Mouse (Mus musculus) neural tube, embryonic 15.5 days (tissue): ENCODE results near the gene Klc1. TPM values are rescaled to one million over a fixed set of nuclear protein-coding genes. Genes with fewer than 3 reads are reported as not detected.
A peak's percentile ranks its signal among the peaks of the same experiment; 100 is the strongest.
"Not testable (repeated sequence)": the region's sequence is repeated elsewhere in the genome, so short reads cannot be mapped to it uniquely, and the experiment has no call there.

Source experiments
- ATAC-seq: fragments of 200-750 bp; cut with Nextera tagmentation; 2 replicates; pipeline ENCODE4 v1.8.0; 2017; ENCODE audit warnings: mild to moderate bottlenecking, moderate TSS enrichment, moderate library complexity; ENCODE audit not compliant: low FRiP score
- H3K27ac ChIP-seq: fragments of 300-500 bp; sonication (generic); replicated peaks from 2 replicates; pipeline ENCODE4 v1.5.1; 2015; ENCODE audit warnings: mild to moderate bottlenecking, inconsistent platforms
- H3K27me3 ChIP-seq: fragments of 300-500 bp; sonication (generic); replicated peaks from 2 replicates; pipeline ENCODE4 v1.6.1; 2015; ENCODE audit warnings: inconsistent platforms
- H3K36me3 ChIP-seq: fragments of 300-500 bp; sonication (generic); 2 replicates; pipeline ENCODE4 v1.6.1; 2015; ENCODE audit warnings: inconsistent platforms
- H3K4me1 ChIP-seq: fragments of 300-500 bp; sonication (generic); 2 replicates; pipeline ENCODE4 v1.6.1; 2015; ENCODE audit warnings: inconsistent platforms
- H3K4me2 ChIP-seq: fragments of 300-500 bp; sonication (generic); 2 replicates; pipeline ENCODE4 v1.6.1; 2015; ENCODE audit warnings: inconsistent platforms, mild to moderate bottlenecking, moderate library complexity
- H3K4me3 ChIP-seq: fragments of 300-500 bp; sonication (generic); replicated peaks from 2 replicates; pipeline ENCODE4 v1.5.1; 2015; ENCODE audit warnings: mild to moderate bottlenecking, inconsistent platforms
- H3K9ac ChIP-seq: fragments of 300-500 bp; sonication (generic); replicated peaks from 2 replicates; pipeline ENCODE4 v1.6.1; 2015; ENCODE audit warnings: mild to moderate bottlenecking, inconsistent platforms
- H3K9me3 ChIP-seq: fragments of 300-500 bp; sonication (generic); replicated peaks from 2 replicates; pipeline ENCODE4 v1.6.1; 2016; ENCODE audit warnings: inconsistent platforms
- WGBS: fragments of 180-500 bp; shearing (Covaris S2); methylation state at CpG from one replicate; pipeline ENCODE4 v1.1.7; 2015; ENCODE audit warnings: mixed read lengths; 5-methylcytosine and 5-hydroxymethylcytosine counted together
- polyA plus RNA-seq: library from polyadenylated mRNA; unstranded; fragments of >200 nt; fragmentation: Nextera tagmentation; extraction: Ambion mirVana; gene quantifications from 2 replicates; pipeline ENCODE4 v1.2.1, GENCODE M21; 2015

Gene Klc1
- polyA plus RNA-seq, 1 experiment from 2014 or later, result 568 TPM

DNA sequence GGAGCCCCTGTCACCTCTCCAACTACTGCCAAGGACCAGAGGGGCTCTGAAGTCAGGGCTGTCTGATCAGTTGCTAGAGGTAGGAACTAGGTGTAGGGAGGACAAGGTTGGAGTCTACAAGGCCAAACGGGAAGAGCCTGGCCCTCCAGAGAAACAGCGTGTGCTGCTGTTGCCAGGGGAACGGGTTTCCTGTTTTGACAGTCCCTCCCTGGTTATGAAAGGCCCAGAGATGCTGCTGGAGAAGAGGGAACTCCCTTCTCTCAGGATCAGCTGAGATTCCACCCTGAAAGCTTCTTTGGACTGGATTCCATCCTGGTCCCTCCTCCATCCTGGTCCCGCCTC, 32.6 kb upstream of the Klc1 start:
- H3K9me3 ChIP-seq, result no peaks in the 10 kb centered on the region
- H3K27ac ChIP-seq, result peak overlapping the region; percentile 18
- H3K4me1 ChIP-seq, result no peaks in the 10 kb centered on the region
- 73% methylated on average over 4 of the region's 4 CpGs for WGBS
- no peaks in the 10 kb centered on the region for H3K27me3 ChIP-seq
- H3K4me3 ChIP-seq, result no peak overlapping the region
- no peak overlapping the region for H3K9ac ChIP-seq
- peaks cover 31% of the 10 kb centered on the region for H3K36me3 ChIP-seq
- no peak for ATAC-seq
- H3K4me2 ChIP-seq, result no peak overlapping the region

DNA sequence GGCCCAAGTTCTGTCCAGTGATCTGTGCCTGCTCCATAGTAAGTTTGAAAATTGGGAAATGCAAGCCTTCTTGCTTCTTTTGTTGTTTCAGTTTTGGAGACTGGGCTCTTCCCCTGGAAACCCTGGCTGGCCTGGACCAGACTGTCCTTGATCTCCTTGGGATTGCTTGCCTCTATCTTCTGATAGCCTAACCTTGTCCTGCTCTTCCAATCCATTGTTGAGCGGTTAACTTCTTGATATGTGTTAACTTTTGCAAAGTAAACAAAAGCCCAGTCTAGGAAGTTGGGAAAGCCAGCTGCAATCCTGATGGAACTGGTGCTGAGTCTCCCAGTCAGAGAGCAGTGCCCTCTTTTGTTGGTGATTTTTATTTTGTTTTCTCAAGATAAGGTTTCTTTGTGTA, 30.7 kb upstream of the Klc1 start:
- Histone ChIP-seq H3K4me1 (peaks cover 11% of the 10 kb centered on the region), H3K9ac (no peak overlapping the region), H3K4me2 (no peak overlapping the region), H3K27ac (no peak overlapping the region), H3K36me3 (peaks cover 31% of the 10 kb centered on the region), H3K9me3 (no peaks in the 10 kb centered on the region), H3K27me3 (no peaks in the 10 kb centered on the region), H3K4me3 (no peak overlapping the region)
- ATAC-seq, result no peak
- WGBS, result 92% methylated on average over 1 of the region's 1 CpGs

DNA sequence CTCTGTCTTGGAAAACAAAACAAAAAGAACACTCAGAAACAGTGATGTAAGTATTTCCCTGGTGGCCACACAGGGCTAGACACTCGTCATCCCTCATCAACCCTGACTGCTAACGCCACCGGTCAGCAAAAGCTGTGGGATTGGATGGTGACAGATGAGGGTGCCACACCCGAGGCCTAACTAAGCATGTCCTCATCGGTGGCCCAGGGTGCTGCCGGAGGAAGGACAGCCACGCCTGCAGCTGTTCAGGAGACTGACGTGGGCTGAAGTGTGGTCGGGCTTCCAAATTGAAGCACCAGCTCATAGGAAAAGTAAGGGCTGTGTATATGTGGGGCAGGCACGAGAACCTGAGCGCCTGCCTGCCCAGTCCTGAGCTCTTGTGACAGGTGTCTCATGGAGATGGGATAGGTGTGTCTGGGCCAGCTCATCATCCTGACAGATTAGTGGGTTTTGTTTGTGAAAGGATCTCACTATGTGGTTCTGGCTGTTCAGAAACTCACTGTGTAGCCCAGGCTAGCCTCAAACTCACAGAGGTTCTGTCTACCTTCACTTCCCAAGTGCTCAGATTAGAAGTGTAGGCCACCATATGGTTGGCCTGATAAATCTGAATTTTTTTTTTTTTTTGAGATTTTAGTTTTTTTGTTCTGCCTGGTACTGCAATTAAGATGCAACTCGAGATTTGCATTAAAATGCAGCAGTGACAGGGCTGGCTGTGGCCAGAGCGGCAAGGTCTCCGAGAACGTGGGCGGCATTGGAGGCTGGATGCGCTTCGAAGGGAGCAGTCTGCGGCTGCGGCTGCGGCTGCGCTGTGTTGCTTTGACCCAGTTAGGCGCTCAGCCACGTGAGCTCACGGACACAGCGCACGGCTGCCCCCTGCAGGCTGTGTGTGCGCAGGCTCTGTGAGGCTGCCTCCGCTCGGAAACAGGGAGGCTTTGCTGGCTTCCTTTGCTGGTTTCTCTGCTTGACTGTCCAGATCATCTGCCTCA, 26.5 kb upstream of the Klc1 start:
- Histone ChIP-seq H3K4me3 (peak overlapping the region; percentile 20; the same call in 1 of the 2 replicates), H3K9ac (peak overlapping the region; percentile 24; the same call in 1 of the 2 replicates), H3K4me1 (peaks cover 13% of the 10 kb centered on the region), H3K27ac (peak overlapping the region; percentile 67), H3K4me2 (peak overlapping the region; percentile 46), H3K27me3 (no peaks in the 10 kb centered on the region), H3K9me3 (no peaks in the 10 kb centered on the region), H3K36me3 (peaks cover 10% of the 10 kb centered on the region)
- WGBS, result 32% methylated on average over 30 of the region's 30 CpGs
- peak; percentile 91 for ATAC-seq

DNA sequence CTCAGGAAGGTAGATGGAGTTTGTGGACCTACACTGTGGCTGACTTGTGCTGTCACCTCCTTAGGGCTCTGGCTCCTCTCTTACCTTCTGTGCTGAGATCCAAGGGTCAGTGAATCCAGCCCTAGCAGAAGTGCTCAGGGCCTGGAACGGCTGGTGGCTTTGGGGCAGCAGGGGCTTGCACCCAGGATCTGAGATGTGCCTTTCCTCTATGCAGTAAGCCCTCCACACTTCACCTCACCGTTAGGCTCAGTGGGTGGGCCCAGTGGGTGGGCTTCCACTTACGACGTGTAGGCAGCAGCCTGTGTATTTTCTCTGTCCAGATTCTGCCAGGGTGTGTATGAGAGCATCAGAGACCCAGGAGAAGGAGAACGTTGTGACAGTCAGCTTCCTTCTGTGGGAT, 25.7 kb upstream of the Klc1 start:
- Histone ChIP-seq H3K27me3 (no peaks in the 10 kb centered on the region), H3K4me2 (peak overlapping the region; percentile 46), H3K4me3 (no peak overlapping the region), H3K27ac (peak overlapping the region; percentile 67), H3K9me3 (no peaks in the 10 kb centered on the region), H3K9ac (no peak overlapping the region; the same call in 1 of the 2 replicates), H3K36me3 (peaks cover 8% of the 10 kb centered on the region), H3K4me1 (peaks cover 13% of the 10 kb centered on the region)
- 41% methylated on average over 5 of the region's 5 CpGs for WGBS
- peak; percentile 42 for ATAC-seq

DNA sequence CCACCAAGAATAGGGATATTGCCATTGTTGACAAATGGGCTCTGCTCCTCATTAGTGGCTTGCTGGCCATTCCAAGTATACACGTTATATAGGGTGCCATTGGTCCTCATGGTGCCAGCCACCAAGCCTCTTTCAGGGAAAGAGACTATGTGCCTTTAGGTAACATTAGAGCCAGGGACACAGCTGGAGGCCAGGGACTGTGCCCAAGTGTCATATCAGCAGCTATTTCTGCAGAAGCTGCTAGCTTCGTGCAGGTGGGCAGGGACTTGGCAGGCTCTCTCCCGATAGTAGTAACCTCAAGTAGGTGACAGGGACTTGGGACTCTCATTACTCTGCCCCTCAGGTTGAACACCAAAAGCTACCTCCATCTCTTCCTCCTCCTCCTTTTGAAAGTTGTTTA, 23.7 kb upstream of the Klc1 start:
- H3K36me3 ChIP-seq, result peaks cover 1% of the 10 kb centered on the region
- WGBS, result 93% methylated on average over 3 of the region's 3 CpGs
- H3K27ac ChIP-seq, result no peak overlapping the region
- peaks cover 13% of the 10 kb centered on the region for H3K4me1 ChIP-seq
- ATAC-seq, result no peak
- no peak overlapping the region for H3K4me3 ChIP-seq
- H3K9ac ChIP-seq, result no peak overlapping the region
- H3K27me3 ChIP-seq, result no peaks in the 10 kb centered on the region
- H3K9me3 ChIP-seq, result no peaks in the 10 kb centered on the region
- H3K4me2 ChIP-seq, result no peak overlapping the region

DNA sequence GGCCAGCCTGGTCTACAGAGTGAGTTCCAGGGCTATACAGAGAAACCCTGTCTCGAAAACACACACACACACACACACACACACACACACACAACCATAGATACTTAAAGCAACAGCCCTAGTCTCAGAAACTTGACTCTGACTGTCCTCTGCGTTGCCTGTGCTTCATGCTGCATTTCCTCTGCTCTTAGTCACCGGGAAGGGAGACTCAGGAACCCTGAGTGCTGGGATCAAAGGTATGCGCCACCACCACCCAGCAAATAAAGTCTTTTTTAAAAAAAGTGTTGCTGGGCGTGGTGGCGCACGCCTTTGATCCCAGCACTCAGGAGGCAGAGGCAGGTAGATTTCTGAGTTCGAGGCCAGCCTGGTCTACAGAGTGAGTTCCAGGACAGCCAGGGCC, 22.0 kb upstream of the Klc1 start:
- ATAC-seq, H3K27me3 ChIP-seq, H3K36me3 ChIP-seq, H3K4me3 ChIP-seq, H3K27ac ChIP-seq, H3K4me2 ChIP-seq, H3K9ac ChIP-seq, H3K9me3 ChIP-seq: not testable (repeated sequence)
- 92% methylated on average over 8 of the region's 8 CpGs for WGBS
- peaks cover 13% of the 10 kb centered on the region for H3K4me1 ChIP-seq

DNA sequence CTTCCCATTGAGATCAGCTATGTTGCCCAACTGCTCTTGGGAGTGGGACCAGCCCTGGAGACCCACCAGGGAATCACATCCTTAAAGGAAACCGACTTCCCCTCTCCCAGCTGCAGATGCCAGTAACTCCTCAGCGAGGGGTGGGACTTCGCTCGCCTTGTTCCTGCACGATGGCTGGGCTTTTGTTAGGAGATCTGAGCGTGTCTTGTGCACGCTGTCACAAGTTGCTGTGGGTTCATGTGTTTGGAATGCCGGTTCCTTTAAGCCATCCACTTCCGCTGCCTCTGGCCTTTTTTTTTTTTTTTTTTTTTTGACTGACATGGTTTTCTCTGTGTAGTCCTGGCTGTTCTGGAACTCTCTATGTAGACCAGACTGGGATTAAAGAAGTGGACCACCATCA, 21.3 kb upstream of the Klc1 start:
- no peak overlapping the region for H3K4me3 ChIP-seq
- no peaks in the 10 kb centered on the region for H3K9me3 ChIP-seq
- H3K36me3 ChIP-seq, result no peaks in the 10 kb centered on the region
- no peak for ATAC-seq
- WGBS, result 59% methylated on average over 9 of the region's 9 CpGs
- H3K4me1 ChIP-seq, result peaks cover 8% of the 10 kb centered on the region
- no peak overlapping the region for H3K27ac ChIP-seq
- H3K9ac ChIP-seq, result no peak overlapping the region
- no peaks in the 10 kb centered on the region for H3K27me3 ChIP-seq
- H3K4me2 ChIP-seq, result no peak overlapping the region

DNA sequence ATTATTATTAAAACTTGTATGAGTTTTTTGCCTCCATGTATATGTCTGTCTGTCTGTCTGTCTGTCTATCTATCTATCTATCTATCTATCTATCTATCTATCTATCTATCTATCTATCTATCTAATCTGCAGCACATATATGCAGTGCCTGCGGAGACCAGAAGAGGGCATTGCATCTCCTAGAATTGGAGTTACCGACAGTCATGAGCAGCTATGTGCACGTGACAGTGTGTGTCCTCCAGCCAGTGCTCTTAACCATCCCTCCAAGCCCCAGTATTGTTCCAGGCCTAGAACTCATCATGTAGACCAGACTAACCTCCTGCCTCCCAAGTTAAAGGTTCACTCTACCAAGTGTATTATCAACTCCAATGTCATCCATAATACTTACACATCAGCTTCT, 19.9 kb upstream of the Klc1 start:
- no peak for ATAC-seq
- WGBS, result 14% methylated on average over 3 of the region's 3 CpGs
- H3K27me3 ChIP-seq, result no peaks in the 10 kb centered on the region
- H3K4me2 ChIP-seq, result no peak overlapping the region
- H3K36me3 ChIP-seq, result no peaks in the 10 kb centered on the region
- H3K4me3 ChIP-seq, result no peak overlapping the region
- no peaks in the 10 kb centered on the region for H3K9me3 ChIP-seq
- peaks cover 5% of the 10 kb centered on the region; the same call in 1 of the 2 replicates for H3K4me1 ChIP-seq
- no peak overlapping the region for H3K27ac ChIP-seq
- no peak overlapping the region for H3K9ac ChIP-seq

DNA sequence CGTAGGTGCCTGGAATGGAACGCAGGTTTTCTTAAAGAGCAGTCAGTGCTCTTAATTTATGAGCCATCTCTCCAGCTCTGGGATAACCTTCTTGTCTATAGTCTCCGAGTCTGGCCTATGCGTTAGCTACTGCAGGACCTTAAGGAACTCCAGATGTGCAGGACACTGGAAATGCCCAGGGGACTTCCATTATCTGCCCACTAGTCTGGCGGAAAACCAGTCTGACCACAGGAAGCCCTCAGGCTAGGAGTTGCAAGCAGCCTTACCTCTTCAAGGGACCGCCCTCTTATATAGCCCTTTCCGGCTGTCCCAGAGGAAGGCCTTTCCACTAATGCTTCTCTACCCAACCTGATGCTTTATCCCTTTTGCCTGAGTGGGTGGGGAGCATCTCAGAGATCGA, 17.3 kb upstream of the Klc1 start:
- H3K4me1 ChIP-seq, result peaks cover 12% of the 10 kb centered on the region; the same call in 1 of the 2 replicates
- no peak for ATAC-seq
- no peak overlapping the region for H3K27ac ChIP-seq
- H3K4me3 ChIP-seq, result no peak overlapping the region
- H3K4me2 ChIP-seq, result no peak overlapping the region
- H3K9ac ChIP-seq, result no peak overlapping the region
- WGBS, result 75% methylated on average over 8 of the region's 8 CpGs
- no peaks in the 10 kb centered on the region for H3K36me3 ChIP-seq
- H3K9me3 ChIP-seq, result no peaks in the 10 kb centered on the region
- H3K27me3 ChIP-seq, result no peaks in the 10 kb centered on the region

DNA sequence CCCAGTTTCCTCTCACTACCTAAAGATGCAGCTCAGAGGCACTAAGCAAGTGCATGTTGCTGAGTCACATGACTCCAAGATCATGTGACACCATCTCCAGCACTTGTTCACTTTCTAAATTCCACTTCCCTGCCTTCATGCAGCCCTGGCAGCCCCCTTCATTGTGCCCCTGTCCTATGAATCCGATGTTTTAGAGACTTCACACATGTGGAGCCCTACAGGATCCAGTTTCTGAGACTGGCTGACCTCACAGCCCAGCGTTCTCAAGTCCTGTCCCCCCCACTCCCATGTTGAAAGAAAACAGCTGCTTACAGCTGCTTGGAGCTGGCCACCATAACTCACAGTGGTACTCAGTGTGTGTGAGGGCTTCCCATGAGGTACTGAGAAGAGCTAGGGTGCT, 15.2 kb upstream of the Klc1 start:
- no peaks in the 10 kb centered on the region for H3K9me3 ChIP-seq
- no peak overlapping the region for H3K9ac ChIP-seq
- no peak overlapping the region; the same call in 1 of the 2 replicates for H3K27ac ChIP-seq
- no peaks in the 10 kb centered on the region for H3K36me3 ChIP-seq
- no peak overlapping the region for H3K4me3 ChIP-seq
- H3K27me3 ChIP-seq, result no peaks in the 10 kb centered on the region
- no peak for ATAC-seq
- H3K4me1 ChIP-seq, result peaks cover 15% of the 10 kb centered on the region; the same call in 1 of the 2 replicates
- 83% methylated on average over 2 of the region's 2 CpGs for WGBS
- no peak overlapping the region for H3K4me2 ChIP-seq

DNA sequence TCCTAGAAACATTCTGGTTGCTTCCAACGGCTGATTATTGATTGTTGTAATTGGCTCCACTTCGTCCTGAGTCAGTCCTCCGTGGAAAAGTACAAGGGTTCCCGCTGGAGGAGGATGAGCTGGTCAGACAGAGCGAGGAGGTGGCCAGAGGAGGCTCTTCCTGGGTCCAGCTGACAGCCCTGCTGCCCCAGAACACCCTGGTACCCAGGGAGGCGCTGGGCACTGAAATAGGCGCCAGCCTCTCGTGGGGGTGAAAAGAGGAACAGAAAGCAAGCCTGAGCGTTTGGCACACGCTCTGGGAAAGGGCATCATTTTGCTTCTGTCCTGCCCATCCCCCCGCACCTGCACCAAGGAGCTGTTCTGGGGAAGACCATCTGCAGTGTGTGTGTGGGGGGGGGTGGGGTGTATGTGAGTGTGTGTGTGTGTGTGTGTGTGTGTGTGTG, 14.6 kb upstream of the Klc1 start:
- 67% methylated on average over 11 of the region's 11 CpGs for WGBS
- no peak overlapping the region for H3K4me3 ChIP-seq
- H3K4me2 ChIP-seq, result no peak overlapping the region
- peaks cover 15% of the 10 kb centered on the region; the same call in 1 of the 2 replicates for H3K4me1 ChIP-seq
- H3K27ac ChIP-seq, result 0 out of 2 replicates have a peak overlapping the region, but pooled peaks have one; percentile 4
- no peak overlapping the region for H3K9ac ChIP-seq
- no peaks in the 10 kb centered on the region for H3K9me3 ChIP-seq
- H3K36me3 ChIP-seq, result no peaks in the 10 kb centered on the region
- no peak for ATAC-seq
- no peaks in the 10 kb centered on the region for H3K27me3 ChIP-seq

DNA sequence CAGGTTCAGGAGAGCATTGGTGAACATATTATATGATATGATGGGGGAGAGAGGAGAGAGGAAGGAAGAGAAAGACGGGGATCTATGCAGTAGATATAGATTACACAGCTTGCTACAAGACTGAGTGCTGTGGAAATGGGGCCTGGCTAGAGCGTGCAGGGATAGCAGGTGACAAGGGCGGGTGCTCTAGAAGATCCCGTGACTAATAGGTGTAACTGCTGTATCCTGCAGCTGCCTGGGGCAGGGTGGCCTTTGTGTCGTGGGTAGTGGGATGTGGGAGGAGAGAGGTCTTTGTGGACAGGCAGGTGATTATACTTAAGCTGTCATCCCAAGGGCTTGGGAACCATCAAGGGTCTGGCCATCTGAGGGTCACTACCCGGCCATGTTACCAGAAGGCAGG, 13.4 kb upstream of the Klc1 start:
- no peak overlapping the region for H3K27ac ChIP-seq
- no peaks in the 10 kb centered on the region for H3K36me3 ChIP-seq
- H3K9me3 ChIP-seq, result no peaks in the 10 kb centered on the region
- 67% methylated on average over 6 of the region's 6 CpGs for WGBS
- no peak overlapping the region for H3K4me2 ChIP-seq
- H3K4me3 ChIP-seq, result no peak overlapping the region
- no peak for ATAC-seq
- H3K9ac ChIP-seq, result no peak overlapping the region
- H3K27me3 ChIP-seq, result no peaks in the 10 kb centered on the region
- peaks cover 15% of the 10 kb centered on the region; the same call in 1 of the 2 replicates for H3K4me1 ChIP-seq
